Mouse (Mus musculus) c-Kit-negative CD71-positive TER-119-positive erythroid progenitor cells, embryonic 14.5 days (primary cell): ENCODE measurements around the gene Wnt8b.

Source experiments
- DNase-seq: peaks from one replicate; pipeline ENCODE4 v3.0.0-alpha.2; 2013; ENCODE audit warnings: low read depth, low spot score

Gene Wnt8b

GRCm38 (mm10) chr19:44562652-44563206, 69.5 kb downstream of the Wnt8b start, which contains the start of gene Hif1an:
TSS of gene Hif1an (plus strand) at chr19:44562850.
- peak; percentile 95 for DNase-seq
